Mouse (Mus musculus) spleen, postnatal 4 days (tissue): Measurements from ENCODE around the gene Cenpf.

Experiments used
- DNase-seq, 2 experiments: peaks; one replicate each; pipeline ENCODE4 v3.0.0; 2022; ENCODE audit warnings: low spot score in 2 of 2

Cenpf gene

DNA sequence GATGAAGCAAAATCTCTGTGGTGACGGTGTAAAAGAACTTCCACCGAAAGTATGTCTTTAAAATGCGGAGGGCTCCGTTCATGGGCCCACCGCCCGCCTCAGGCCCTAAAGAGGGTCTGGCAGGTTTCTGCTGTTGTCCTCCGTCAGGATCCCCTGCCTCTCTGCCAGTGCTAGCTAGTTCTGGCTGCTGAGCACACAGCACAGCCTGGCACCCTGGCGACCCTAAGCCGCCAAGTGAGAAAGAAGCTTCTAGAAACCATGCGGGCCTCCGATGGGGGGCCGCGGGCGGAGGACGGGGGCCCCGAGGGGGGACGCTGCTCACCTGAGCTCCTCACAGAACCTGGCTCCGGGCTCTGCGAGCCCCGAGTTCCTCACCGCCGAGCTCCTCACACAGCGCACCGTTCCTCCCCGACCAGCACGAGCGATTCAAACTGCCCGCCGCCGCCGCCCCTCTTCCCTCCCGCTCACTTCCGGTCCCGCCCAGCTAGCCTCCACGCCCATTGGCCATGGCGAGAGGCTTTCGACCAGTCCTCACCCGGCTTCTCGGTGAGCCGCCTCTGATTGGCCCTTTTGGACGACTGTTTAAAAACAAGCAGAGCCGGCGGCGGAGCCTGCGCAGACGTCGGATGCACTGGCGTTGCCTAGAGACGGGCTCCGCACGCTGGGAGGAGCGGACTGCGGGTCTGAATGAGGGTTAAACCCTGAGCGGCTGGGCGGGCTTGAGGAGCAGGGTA lies at the start of gene Cenpf:
Cenpf (minus strand) TSS at position 433 of the 734 bp plus-strand sequence.
- peak; percentile 98 for DNase-seq

DNA sequence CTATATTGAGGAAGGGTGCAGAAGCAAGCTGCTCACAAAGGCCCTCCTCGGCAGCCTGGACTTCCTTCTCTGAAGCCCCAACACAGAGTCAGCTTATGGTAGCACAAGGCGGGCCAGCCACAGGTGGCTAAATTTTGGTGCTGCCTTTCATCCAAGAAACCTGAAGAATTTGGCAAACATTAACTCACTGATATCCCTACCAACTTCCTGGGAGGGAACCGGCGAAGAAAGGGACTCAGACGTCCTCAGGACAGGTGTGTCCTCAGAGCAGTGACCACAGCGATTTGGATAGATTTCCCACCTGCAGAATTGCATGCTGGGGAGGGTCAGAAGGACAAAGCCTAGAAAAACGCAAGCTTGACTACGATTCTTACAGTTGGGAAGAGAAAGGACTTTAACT lies 44.3 kb upstream of the Cenpf start:
- DNase-seq: no peak

DNA sequence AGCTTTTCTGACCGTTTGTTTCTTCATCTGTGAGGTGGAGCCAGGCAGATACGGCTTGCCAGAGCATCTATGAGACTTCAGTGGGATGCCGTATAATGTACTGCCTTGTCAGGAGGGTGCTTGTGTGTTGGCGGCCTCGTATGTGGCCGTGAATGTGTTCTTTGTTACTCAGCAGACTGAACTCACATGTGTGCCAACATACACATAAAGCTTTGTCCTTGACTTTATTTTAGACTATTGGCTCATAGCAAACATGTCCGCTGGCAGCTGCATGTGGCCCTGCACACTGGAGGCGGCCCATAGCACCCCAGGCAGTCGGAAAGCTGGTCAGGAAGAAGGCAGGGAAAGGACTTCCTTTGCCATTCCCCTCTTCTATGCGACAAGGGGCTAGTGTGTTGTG lies 43.8 kb upstream of the Cenpf start:
- no peak for DNase-seq

- no peak for DNase-seq
Measured at GRCm38 (mm10) chr1:189729141-189729815, 41.4 kb upstream of the Cenpf start.

DNA sequence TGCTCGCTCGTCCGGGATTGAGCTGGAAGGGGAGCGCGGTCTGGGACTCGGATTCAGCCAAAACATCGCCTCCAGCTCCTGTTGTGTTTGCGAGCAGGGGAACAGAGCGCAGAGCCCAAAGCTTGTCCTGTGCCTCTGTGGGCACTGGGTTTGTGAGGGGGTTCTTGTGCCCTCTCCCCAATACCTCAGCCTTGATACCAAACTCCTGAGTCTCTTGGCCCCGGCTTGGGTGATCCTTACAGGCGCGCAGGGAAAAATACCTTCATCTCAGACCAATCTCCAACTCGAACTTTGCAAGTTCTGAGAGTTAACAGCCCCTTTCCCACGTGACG lies 40.9 kb upstream of the Cenpf start:
- DNase-seq: no peak

DNA sequence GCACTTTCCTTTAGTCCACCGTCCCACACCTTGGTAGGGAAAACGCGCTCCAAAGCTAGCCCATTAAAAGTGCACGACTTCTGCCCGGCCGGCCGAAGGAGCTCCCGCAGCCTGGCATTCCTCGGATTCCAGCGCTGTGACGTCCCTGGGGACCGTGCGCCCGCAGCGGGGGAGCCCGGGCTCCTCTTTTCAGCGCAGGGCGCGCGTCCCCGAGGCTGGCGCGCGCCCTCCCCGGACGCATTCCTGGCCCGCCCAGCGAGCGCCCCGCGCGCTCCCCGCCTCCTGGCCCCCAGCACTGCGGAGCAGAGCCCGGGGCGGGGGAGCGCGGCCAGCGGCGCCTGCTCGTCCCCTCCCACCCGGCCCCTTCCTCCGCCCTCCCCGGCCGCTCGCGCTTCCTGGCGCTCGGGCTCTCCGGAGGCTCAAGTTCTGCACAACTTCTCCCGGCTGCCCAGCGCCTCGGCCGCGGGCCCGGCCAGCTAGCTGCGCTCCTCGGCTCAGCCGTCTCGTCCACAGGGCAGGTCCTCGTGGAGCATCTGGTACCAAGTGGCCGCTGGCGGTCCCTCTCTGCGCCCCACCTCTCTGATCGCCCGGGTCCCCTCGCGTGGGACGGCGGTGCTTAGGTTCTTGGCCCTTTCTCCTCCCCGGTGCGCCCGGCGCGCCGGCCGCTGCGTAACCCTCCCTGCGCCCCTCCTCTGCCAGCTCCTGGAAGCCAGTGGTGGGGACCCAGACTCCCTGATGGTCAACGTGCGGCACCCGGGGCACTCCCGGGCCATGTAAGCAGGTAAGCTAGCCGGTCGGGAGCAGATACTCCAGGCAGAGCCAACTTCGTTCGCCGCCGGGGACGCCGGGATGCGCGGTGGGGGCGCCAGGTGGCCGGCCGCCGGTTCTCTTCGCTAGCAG lies 40.2 kb upstream of the Cenpf start, which contains the start of gene Ptpn14:
Ptpn14 (plus strand) TSS at position 385 of the 900 bp plus-strand sequence.
- peak in 1 of 2 experiments; percentile 68 for DNase-seq

DNA sequence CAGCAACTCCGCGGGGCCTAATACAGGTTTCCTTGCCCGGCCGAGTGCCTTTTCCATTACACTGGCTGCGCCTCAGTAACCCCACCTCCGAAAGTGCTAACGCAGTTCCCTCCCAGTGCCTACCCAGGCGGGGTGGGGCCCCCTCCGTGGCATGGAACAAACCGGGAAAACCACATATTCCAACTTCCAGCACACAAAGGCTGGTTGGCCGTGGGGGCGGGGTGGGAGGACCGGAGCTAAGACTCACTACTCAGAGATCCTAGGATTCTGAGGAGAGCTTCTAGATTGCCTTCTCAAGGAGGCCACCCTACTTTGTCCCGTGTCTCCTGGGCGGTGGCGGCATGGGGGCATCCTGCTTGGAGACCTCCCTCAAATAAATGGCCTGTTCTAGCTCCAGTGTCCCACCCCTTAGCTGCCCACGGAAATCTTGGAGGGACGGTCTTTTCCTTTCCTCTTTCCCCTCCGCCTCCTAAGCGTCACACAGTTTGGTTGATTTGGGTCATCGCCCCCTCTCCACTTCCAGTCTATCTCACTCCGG lies 39.5 kb upstream of the Cenpf start:
- peak in 1 of 2 experiments; percentile 61 for DNase-seq

DNA sequence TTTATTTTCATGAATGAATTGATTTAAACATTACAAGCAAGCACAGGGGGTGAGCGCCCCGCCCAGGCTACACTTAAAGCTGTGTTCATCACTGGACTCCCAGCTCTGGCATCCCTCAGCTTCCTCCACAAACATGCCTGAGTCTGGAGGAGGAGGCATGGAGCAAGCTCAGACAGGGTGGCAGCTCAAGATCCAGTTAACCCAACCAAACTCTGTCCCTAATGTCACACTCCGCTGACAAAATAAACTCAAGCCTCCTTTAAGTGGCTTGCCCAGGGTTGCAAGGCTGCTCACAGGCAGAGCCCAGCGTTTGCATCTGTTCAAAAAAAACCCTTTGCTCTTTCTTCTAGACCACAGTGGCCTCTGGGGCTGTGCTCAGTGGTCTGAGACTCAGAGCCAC lies 38.2 kb upstream of the Cenpf start:
- DNase-seq: peak in 1 of 2 experiments; percentile 42

- DNase-seq: no peak
Measured at GRCm38 (mm10) chr1:189718600-189718999, 30.7 kb upstream of the Cenpf start.

DNA sequence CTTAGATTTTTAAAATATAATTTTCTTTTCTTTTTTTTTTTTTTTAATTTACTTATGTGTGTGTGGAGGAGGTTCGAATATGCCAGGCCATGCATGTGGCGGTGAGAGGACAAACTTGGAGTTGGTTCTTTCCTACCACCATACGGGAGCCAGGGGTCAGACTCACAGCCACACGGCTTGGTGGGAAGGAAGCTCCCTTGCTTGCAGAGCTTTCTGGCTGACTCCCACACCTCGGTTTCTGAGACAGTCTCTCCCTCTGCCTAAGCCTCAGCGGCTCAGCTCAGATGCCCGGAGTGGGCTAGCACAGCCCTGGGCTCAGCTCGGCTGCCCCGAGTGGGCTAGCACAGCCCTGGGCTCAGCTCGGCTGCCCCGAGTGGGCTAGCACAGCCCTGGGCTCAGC lies 29.7 kb upstream of the Cenpf start:
- DNase-seq: no peak

- DNase-seq: no peak
Measured at GRCm38 (mm10) chr1:189715915-189716797, 28.3 kb upstream of the Cenpf start.

- DNase-seq: no peak
Measured at GRCm38 (mm10) chr1:189709001-189709400, 21.1 kb upstream of the Cenpf start.

DNA sequence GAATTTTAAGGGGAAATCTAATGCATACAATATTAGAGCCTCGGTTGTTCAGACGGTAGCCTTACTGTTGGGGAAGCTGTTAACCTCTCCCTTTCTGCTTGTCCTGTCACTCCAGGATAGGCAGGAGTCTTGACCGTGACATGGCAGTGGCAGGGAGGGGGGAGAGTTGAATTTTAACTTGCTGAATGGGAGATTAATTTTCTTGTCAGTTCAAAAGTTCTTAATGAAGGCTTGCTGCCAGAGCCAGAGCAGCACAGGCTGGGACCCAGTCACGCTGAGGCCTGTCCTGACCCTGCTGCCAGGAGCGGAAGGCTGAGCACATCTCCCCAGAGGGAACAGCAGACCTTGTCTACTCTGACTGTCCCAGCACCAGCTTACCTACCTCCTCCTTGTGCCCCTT lies 19.5 kb upstream of the Cenpf start:
- no peak for DNase-seq

GRCm38 (mm10) chr1:189707014-189707413 lies 19.1 kb upstream of the Cenpf start:
- no peak for DNase-seq

DNA sequence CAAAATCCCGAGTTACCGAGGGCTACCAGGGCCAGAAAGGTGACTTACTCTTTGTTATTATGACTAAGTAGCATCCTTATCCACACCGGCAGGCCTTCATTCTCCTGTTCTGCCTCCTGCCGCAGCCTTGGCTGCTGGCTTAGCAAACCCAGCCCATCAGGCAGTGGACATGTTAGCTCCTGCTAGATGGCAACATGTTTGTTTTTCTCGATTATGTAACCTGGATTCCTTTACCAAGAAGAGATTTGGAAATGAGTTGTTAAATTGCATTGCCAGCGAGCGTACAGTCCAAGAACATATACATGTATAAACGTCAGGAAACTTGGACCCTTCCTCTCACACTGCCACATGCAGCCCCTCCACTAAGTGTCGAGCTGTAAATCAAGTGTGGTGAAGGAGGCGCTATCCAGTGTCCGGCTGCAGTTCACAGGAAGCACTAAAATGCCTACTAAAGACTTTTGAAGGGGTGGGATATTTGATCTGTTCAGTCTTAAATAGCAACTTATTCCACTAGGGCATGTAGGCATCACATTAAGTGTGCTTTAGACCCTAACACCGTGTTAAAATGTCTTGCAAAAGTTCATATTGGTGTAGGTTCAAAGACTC lies 18.3 kb upstream of the Cenpf start:
- no peak for DNase-seq

- no peak for DNase-seq
Measured at GRCm38 (mm10) chr1:189703591-189703990, 15.7 kb upstream of the Cenpf start.

- DNase-seq: peak in 1 of 2 experiments; percentile 46
Measured at GRCm38 (mm10) chr1:189703156-189703555, 15.3 kb upstream of the Cenpf start.

GRCm38 (mm10) chr1:189700990-189701389 lies 13.1 kb upstream of the Cenpf start:
- DNase-seq: peak; percentile 60 to 79

- no peak for DNase-seq
Measured at GRCm38 (mm10) chr1:189700186-189700585, 12.3 kb upstream of the Cenpf start.

DNA sequence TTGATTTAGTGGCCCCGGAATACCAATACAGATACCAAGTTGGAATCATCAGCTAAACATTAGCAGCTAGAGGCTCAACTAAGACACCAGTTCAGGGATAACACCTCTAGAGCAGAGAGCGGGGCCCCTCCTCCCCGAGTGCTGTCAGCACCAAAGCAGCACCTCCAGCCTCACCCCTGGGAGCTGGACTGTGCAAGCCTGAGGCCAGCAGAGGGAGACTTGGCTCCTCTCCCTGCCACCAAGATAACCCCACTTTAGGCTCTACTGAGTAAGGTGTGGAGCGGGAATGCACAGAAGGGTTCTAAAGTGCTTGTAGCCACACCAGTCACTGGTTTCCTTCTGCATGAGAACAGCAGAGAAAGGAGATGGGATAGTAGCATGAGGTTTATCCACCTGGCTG lies 10.5 kb upstream of the Cenpf start:
- DNase-seq: no peak

DNA sequence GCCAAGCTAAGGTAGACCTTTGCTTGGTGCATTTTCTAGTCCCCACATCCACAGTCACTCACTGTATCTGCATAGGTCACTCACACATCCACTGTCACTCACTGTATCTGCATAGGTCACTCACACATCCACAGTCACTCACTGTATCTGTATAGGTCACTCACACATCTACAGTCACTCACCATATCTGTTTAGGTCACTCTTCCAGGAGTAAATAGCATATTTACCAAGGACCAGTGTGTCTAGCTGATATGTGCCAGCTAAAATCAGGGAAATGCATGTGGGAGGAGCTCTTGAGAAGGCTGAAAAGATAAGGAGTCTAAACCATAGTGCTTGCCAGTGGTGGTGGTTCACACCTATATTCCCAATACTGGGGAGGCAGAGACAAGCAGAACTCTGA lies 7.4 kb upstream of the Cenpf start:
- DNase-seq: no peak
